Mouse (Mus musculus): Measurements from ENCODE around the gene Dpagt1.
A peak's percentile ranks its signal among the peaks of the same experiment; 100 is the strongest.
"Not testable (repeated sequence)": the region's sequence is repeated elsewhere in the genome, so short reads cannot be mapped to it uniquely, and the experiment has no call there.

Dpagt1 gene

DNA sequence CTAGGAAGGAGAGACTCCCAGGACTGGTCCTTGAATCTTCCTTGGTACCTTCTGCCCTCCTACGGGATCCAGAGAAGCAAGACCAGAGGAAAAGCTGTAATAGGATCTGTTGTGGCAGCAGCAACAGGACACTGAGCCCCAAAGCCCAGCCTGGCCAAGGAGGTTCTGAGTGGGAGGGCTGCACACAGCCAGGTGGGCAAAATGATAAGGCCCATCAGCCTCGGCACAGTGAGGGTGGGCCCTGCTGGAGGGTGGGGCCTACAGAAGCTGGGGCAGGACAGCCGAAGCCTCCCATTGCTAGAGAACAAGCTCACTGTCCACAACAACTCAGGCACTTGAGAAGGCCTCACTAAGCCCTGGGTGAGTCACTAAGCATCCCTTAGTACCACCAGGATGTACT, 16.4 kb downstream of the Dpagt1 start:
- DNase-seq: no peak

DNA sequence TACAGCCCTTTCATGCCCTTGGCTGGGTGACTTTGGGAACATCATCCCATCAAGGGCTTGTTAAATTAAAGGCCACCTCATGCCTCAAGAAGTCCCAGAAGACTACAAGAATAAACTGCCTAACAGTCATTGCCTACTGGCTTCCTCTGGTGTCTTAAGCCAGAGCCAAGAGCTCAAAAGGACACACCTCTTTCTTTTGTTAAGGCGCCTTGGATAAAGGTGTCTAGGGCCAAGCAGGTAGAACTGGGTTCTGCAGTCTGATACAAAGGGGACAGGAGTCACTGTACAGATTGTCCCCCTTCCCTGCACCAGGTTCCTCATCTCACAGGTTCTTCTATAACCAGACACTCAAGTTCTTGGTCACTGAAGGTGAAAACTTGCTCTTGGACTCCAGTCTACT, 16.8 kb downstream of the Dpagt1 start:
- DNase-seq: no peak

- no peak for DNase-seq
Measured at GRCm38 (mm10) chr9:44343290-44343689, 17.5 kb downstream of the Dpagt1 start.

- peak; percentile 89 for DNase-seq
Measured at GRCm38 (mm10) chr9:44343781-44344421, 18.1 kb downstream of the Dpagt1 start, which contains the start of gene Hmbs. Hmbs (minus strand) TSS chr9:44344228.

DNA sequence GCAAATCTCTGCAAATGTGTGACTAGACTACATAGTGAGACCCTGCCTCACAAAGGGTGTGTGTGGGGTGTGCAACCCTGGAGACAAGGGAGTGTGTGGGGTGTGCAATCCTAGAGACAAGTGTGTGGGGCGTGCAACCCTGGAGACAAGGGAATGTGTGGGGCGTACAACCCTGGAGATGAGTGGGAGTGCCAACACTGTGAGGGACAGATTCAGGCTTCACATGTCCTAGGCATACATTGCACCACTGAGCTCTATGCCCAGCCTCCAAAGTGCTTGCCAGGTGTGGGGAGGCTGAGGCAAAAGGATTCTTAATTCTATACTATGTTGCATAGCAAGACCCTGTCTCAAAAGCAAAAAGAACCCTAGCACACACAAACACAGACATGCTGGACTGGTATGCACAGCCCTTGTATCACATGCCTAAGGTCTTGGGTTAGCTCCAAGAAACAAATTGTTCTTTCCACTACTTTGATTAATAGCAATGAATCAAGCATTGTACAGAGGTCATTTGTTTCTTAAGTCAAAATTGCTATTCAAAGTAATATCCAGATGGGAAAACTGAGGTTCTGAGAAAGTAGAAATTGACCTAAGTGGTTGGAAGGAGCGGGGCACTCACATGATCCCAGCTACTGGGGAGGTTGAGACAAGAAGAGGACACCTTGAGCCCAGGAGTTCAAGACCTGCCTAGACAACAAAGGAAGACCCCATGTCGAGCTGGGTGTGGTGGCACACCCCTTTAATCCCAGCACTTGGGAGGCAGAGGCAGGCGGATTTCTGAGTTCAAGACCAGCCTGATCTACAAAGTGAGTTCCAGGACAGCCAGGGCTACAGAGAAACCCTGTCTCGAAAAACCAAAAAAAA, 20.0 kb downstream of the Dpagt1 start:
- DNase-seq: no peak

- DNase-seq: no peak
Measured at GRCm38 (mm10) chr9:44347166-44347565, 21.3 kb downstream of the Dpagt1 start.

DNA sequence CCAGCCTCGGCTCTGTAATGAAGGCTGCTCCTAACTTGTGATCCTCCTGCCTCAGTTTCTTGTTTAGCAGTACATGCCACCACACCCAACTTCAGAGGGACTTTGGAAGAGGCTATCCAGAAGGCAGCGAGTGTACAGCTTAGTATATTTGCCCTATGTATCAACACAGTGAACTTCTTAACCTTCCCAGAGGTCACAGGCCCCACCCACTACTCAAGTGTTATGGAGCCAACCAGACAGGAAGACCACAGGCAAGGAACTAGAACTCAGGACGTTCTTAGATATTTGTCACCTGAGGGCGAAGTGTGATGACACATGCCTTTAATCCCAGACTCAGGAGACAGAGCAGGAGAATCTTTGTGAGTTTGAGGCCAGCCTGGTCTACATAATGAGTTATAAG, 21.8 kb downstream of the Dpagt1 start:
- DNase-seq: no peak

DNA sequence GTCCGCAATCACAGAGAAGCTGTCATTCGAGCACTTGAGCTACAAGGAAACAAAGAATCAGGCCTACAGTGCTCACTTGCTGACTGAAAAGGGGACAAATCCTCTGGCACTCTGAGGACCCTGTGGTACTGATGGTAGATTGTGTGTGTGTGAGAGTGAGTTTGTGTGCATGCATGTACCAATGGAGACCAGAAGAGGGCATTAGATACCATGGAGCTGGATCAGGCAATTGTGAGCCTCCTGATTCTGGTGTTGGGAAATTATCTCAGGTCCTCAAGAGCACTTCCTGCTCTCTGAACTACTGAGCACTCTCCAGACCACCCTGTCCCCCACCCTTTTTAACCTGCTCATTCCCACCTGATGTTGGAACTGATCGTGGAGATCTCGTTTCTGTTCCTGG, 22.7 kb downstream of the Dpagt1 start:
- DNase-seq: no peak

GRCm38 (mm10) chr9:44351396-44351795, 25.6 kb downstream of the Dpagt1 start:
- DNase-seq: no peak

- no peak for DNase-seq
Measured at GRCm38 (mm10) chr9:44352337-44352736, 26.5 kb downstream of the Dpagt1 start.

- DNase-seq: no peak
Measured at GRCm38 (mm10) chr9:44353142-44353541, 27.3 kb downstream of the Dpagt1 start.

GRCm38 (mm10) chr9:44357207-44357606, 31.4 kb downstream of the Dpagt1 start:
- DNase-seq: peak; percentile 49

DNA sequence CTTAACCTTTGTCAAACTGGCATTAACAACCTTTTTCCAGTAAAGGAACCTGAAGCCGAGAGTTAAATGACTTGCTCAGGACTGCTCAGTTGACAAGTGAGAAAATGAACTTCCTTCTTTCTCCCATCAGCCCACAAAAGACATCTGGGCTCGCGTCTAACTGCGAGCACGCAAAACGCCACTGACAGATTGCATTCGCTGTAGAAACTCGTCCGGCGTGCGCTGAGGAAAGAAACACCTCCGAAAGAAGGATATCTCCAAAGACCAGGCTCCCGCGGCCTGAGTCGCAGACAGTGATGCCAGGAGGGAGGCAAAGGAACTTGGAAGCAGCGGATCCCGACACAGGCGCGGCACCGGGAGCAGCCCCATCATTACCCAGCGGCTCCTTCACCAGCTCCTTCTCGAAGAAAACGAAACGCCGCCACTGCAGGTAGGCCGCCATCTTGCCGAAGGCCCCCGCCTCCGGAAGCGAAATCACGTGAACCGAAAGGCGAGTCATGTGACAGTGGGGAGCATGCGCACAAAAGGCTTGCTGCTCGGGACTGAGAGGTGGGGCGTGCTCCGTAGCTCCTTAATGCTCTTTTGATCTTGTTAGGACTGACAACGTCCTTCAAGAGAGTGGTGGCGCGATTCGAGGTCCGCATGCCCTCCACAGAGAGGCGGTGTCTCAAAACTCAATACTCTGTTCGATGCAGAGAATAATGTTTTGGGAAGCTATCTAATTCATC, 35.5 kb downstream of the Dpagt1 start, which contains the start of gene Vps11:
Gene Vps11 (minus strand): TSS at position 481 of the 728 bp plus-strand sequence.
- DNase-seq: peak; percentile 96

- DNase-seq: not testable (repeated sequence)
Measured at GRCm38 (mm10) chr9:44361931-44362330, 36.1 kb downstream of the Dpagt1 start.

- peak; percentile 67 for DNase-seq
Measured at GRCm38 (mm10) chr9:44364480-44364879, 38.7 kb downstream of the Dpagt1 start.

DNA sequence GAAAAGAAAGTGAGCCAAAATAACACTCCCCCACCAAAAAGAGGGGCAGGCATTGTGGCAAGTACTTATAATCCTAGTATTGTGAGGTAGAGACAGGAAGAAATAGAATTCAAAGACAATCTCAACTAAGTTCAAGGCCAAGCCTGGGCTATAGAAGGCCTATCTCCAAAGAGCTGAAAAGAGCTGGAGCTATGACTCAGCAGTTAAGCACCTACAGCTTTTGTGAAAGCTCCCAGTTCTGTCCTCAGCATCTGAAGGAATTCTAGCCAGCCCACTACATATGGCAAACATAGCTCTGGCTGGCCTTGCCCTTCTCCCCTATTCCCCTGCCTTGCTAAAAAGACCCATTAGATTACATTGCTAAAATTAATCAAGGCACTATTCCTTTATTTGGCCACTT, 47.6 kb downstream of the Dpagt1 start:
- no peak for DNase-seq

DNA sequence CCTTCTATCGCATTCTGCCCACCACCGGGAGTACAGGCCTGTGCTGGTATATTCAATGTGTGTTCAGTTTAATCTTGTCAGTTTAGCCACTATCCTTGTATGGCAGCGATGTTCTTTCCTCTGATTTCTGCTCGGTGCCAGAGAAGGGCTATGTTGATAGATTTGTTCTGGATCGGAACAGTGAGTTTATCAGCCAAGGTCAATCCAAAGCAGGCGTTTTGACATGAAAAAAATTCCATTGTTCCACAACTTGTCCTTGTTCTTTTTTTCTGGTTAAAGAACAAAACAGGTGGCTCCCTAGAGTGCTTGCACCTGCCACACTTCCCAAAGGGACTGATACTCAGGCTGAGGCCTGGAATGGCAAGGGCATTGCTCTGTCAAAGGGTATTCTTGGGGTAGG, 50.3 kb downstream of the Dpagt1 start:
- no peak for DNase-seq

GRCm38 (mm10) chr9:44377335-44377734, 51.5 kb downstream of the Dpagt1 start:
- DNase-seq: not testable (repeated sequence)

DNA sequence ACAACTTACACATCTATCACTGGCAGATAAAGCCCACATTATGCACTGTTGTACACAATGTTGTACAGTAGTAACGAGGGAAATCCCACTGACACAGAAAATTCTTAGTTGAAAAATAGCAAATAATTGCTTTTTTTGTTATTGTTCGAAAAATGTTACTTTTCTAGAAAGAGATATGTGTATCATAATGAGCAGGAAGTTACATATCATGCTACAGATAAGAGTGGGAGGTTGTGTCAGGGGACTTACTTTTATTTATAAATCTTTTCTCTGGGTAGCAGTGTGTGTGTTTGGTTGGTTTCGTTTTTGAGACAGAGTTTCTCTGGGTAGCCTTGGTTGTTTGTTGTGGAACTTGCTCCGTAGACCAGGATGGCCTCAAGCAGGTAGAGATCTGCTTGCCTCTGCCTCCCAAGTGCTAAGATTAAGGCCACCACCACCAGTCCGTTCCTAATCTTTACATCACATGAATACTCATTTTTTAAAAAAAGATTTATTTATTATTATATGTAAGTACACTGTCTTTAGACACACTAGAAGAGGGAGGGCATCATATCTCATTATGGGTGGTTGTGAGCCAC, 52.4 kb downstream of the Dpagt1 start:
- no peak for DNase-seq

GRCm38 (mm10) chr9:44379054-44379834, 53.4 kb downstream of the Dpagt1 start, which contains the start of gene Hyou1:
Hyou1 (plus strand) TSS chr9:44379490.
- DNase-seq: peak; percentile 99

- DNase-seq: no peak
Measured at GRCm38 (mm10) chr9:44379862-44380261, 54.0 kb downstream of the Dpagt1 start.
